ENCODE assay signal across 38 mouse cellular contexts in genomic region chr10:75941042-75941824, GRCm38 (mm10). TPM values are rescaled to one million over a fixed set of nuclear protein-coding genes. Genes with fewer than 3 reads are reported as not detected.
DNase-seq lines count a peak whose midpoint lies in the region; ATAC-seq lines count a peak whose summit lies in the region.
"Had no signal": no experiment of that assay in that cellular context is flagged by ENCODE, and none has a peak within 500 bp of the region (broad histone marks: within the 10 kb centered on the region; RNA-seq: fewer than 3 reads in every experiment).

No protein-coding gene starts in this region.

- H3K27me3 ChIP-seq in hindbrain, embryonic 10.5 days (ENCODE audit: insufficient read depth, poor library complexity, severe bottlenecking): peaks cover 44% of the 10 kb centered on the region
- peaks cover 11% of the 10 kb centered on the region for H3K27me3 ChIP-seq in hindbrain, embryonic 11.5 days (ENCODE audit: control insufficient read depth, insufficient read depth, low read length)
- peaks cover 9% of the 10 kb centered on the region for H3K27me3 ChIP-seq in midbrain, embryonic 11.5 days (ENCODE audit: control insufficient read depth, insufficient read depth, low read length)
- H3K27me3 ChIP-seq in midbrain, embryonic 13.5 days: peaks cover 19% of the 10 kb centered on the region
- H3K27me3 ChIP-seq: midbrain, embryonic 15.5 days; stomach, embryonic 15.5 days had no signal

- DNase-seq in hindbrain, embryonic 10.5 days (ENCODE audit: low spot score): no peak
- no peak for DNase-seq in hindbrain, embryonic 11.5 days (ENCODE audit: low spot score)
- peak; percentile 60 for DNase-seq in midbrain, embryonic 11.5 days (ENCODE audit: low spot score, missing footprints)
- peak; percentile 74 for DNase-seq in R1 (ENCODE audit: low read depth, low spot score)
- DNase-seq in retina, postnatal 1 day: peak; percentile 74
- DNase-seq in left cerebral cortex, postnatal 10 days (ENCODE audit: extremely low spot score in 1 of 2, low spot score in 2 of 2): no peak
- DNase-seq in testis, postnatal 14 days (ENCODE audit: low spot score): no peak
- DNase-seq: adrenal gland, adult 2 months; adrenal gland, postnatal 36 days; cerebellum, adult 18-20 months; cerebellum, postnatal 10 days; gastrocnemius, postnatal 14 days; kidney, adult 8-10 months; kidney, postnatal 4 days; layer of hippocampus, postnatal 36 days; right cerebral cortex, postnatal 14 days; thymus, postnatal 25 days had no signal

- H3K4me2 ChIP-seq in hindbrain, embryonic 11.5 days (replicated peaks; ENCODE audit: low read depth, low read length): no peak overlapping the region
- no peak overlapping the region for H3K4me2 ChIP-seq in midbrain, embryonic 11.5 days
- no peak overlapping the region for H3K4me2 ChIP-seq in midbrain, embryonic 13.5 days (replicated peaks)
- H3K4me2 ChIP-seq: hindbrain, embryonic 13.5 days; midbrain, embryonic 15.5 days; stomach, embryonic 15.5 days had no signal

- no peaks in the 10 kb centered on the region for H3K36me3 ChIP-seq in hindbrain, embryonic 10.5 days
- no peaks in the 10 kb centered on the region for H3K36me3 ChIP-seq in hindbrain, embryonic 11.5 days (ENCODE audit: control insufficient read depth, insufficient read depth, low read length)
- H3K36me3 ChIP-seq in midbrain, embryonic 11.5 days (ENCODE audit: control insufficient read depth, insufficient read depth, low read length): no peaks in the 10 kb centered on the region
- H3K36me3 ChIP-seq in midbrain, embryonic 13.5 days: no peaks in the 10 kb centered on the region
- H3K36me3 ChIP-seq: hindbrain, embryonic 13.5 days; midbrain, embryonic 15.5 days; stomach, embryonic 15.5 days had no signal

- no peak for ATAC-seq in hindbrain, embryonic 11.5 days (ENCODE audit: low FRiP score)
- no peak for ATAC-seq in midbrain, embryonic 11.5 days (ENCODE audit: low FRiP score)
- ATAC-seq in midbrain, embryonic 13.5 days: no peak
- ATAC-seq: intestine, embryonic 16.5 days; lung, postnatal 0 days; midbrain, embryonic 15.5 days had no signal

- 68% methylated on average over 9 of the region's 9 CpGs for WGBS in hindbrain, embryonic 10.5 days
- 64% methylated on average over 9 of the region's 9 CpGs for WGBS in hindbrain, embryonic 11.5 days
- 66% methylated on average over 9 of the region's 9 CpGs for WGBS in midbrain, embryonic 11.5 days
- 63% methylated on average over 9 of the region's 9 CpGs for WGBS in midbrain, embryonic 13.5 days

- H3K4me1 ChIP-seq in hindbrain, embryonic 10.5 days (replicated peaks): peaks cover 53% of the 10 kb centered on the region
- H3K4me1 ChIP-seq in hindbrain, embryonic 11.5 days (replicated peaks; ENCODE audit: control insufficient read depth, insufficient read depth, low read length): peaks cover 3% of the 10 kb centered on the region; the same call in 1 of the 2 replicates
- H3K4me1 ChIP-seq in midbrain, embryonic 11.5 days (ENCODE audit: control insufficient read depth, insufficient read depth, low read length): no peaks in the 10 kb centered on the region
- H3K4me1 ChIP-seq in midbrain, embryonic 13.5 days (replicated peaks): peaks cover 18% of the 10 kb centered on the region

- 0 out of 2 replicates have a peak overlapping the region, but pooled peaks have one; percentile 37 for H3K27ac ChIP-seq in hindbrain, embryonic 10.5 days
- H3K27ac ChIP-seq in hindbrain, embryonic 11.5 days (ENCODE audit: low read depth, low read length): no peak overlapping the region
- H3K27ac ChIP-seq in midbrain, embryonic 11.5 days (ENCODE audit: low read depth, low read length): no peak overlapping the region
- no peak overlapping the region for H3K27ac ChIP-seq in midbrain, embryonic 13.5 days
- H3K27ac ChIP-seq: kidney, postnatal 0 days; macrophage; midbrain, embryonic 15.5 days; stomach, embryonic 15.5 days had no signal

- H3K9me3 ChIP-seq in hindbrain, embryonic 10.5 days: no peaks in the 10 kb centered on the region
- no peaks in the 10 kb centered on the region for H3K9me3 ChIP-seq in hindbrain, embryonic 11.5 days (ENCODE audit: control insufficient read depth, low read length)
- H3K9me3 ChIP-seq in midbrain, embryonic 11.5 days (ENCODE audit: control insufficient read depth, low read length): no peaks in the 10 kb centered on the region
- H3K9me3 ChIP-seq in midbrain, embryonic 13.5 days: no peaks in the 10 kb centered on the region
- H3K9me3 ChIP-seq: G1E; hindbrain, embryonic 13.5 days; midbrain, embryonic 15.5 days; stomach, embryonic 15.5 days had no signal

- intact Hi-C loops in left cerebral cortex, postnatal 10 days (cut with DNase I): no loop called here

- no peak overlapping the region for H3K9ac ChIP-seq in hindbrain, embryonic 11.5 days (ENCODE audit: low read depth, low read length)
- H3K9ac ChIP-seq in midbrain, embryonic 11.5 days (ENCODE audit: low read length): no peak overlapping the region
- no peak overlapping the region for H3K9ac ChIP-seq in midbrain, embryonic 13.5 days (replicated peaks)
- H3K9ac ChIP-seq: hindbrain, embryonic 13.5 days; midbrain, embryonic 15.5 days; stomach, embryonic 15.5 days had no signal

- H3K4me3 ChIP-seq in hindbrain, embryonic 10.5 days: no peak overlapping the region
- H3K4me3 ChIP-seq in hindbrain, embryonic 11.5 days (ENCODE audit: low read depth, low read length): no peak overlapping the region
- no peak overlapping the region for H3K4me3 ChIP-seq in midbrain, embryonic 11.5 days (ENCODE audit: low read depth, low read length)
- H3K4me3 ChIP-seq in midbrain, embryonic 13.5 days (replicated peaks): no peak overlapping the region
- H3K4me3 ChIP-seq: hindbrain, embryonic 13.5 days; midbrain, embryonic 15.5 days; stomach, embryonic 15.5 days had no signal

RNA-seq across cellular contexts. Expression of gene Gm867, which starts 0.8 kb away (rescaled TPM):
- polyA plus RNA-seq in hindbrain, embryonic 10.5 days (2016; fragmentation: Nextera tagmentation; extraction: Ambion mirVana): 0.85 and 1.6 TPM in 2 replicates
- polyA plus RNA-seq in hindbrain, embryonic 11.5 days (2014; fragmentation: Nextera tagmentation; extraction: Ambion mirVana): 1.3 and 2.0 TPM in 2 replicates
- 0.48 and 1.5 TPM in 2 replicates for polyA plus RNA-seq in midbrain, embryonic 11.5 days (2014; fragmentation: Nextera tagmentation; extraction: Ambion mirVana)
- polyA plus RNA-seq in midbrain, embryonic 13.5 days (2015; fragmentation: Nextera tagmentation; extraction: Ambion mirVana): 0.35 TPM in 1 of 2 replicates, not detected in the other
- under 1 TPM in 1 of 2 experiments, not detected in 1; 0.49 TPM for total RNA-seq in left cerebral cortex, postnatal 10 days (2021)
- total RNA-seq: gastrocnemius, postnatal 14 days; granulocyte monocyte progenitor cell, adult 5-6 weeks; heart, postnatal 25 days; left cerebral cortex, postnatal 14 days had no signal
- polyA plus RNA-seq: G1E; macrophage; small intestine, adult 2 months had no signal

RNA-seq across cellular contexts. Expression of gene Vpreb3, which starts 1.6 kb away (rescaled TPM):
- 0.37 and 0.61 TPM in 2 replicates for polyA plus RNA-seq in hindbrain, embryonic 10.5 days (2016; fragmentation: Nextera tagmentation; extraction: Ambion mirVana)
- 0.43 TPM in 1 of 2 replicates, not detected in the other for polyA plus RNA-seq in hindbrain, embryonic 11.5 days (2014; fragmentation: Nextera tagmentation; extraction: Ambion mirVana)
- 0.47 and 0.70 TPM in 2 replicates for polyA plus RNA-seq in midbrain, embryonic 11.5 days (2014; fragmentation: Nextera tagmentation; extraction: Ambion mirVana)
- 0.58 and 0.73 TPM in 2 replicates for polyA plus RNA-seq in midbrain, embryonic 13.5 days (2015; fragmentation: Nextera tagmentation; extraction: Ambion mirVana)
- not detected for total RNA-seq in left cerebral cortex, postnatal 10 days (2021)
- total RNA-seq: adrenal gland, adult 2 months; adrenal gland, postnatal 36 days; G1E; gastrocnemius, postnatal 14 days; granulocyte monocyte progenitor cell, adult 5-6 weeks; heart, postnatal 25 days; layer of hippocampus, adult 8-10 months; layer of hippocampus, postnatal 36 days; left cerebral cortex, postnatal 14 days had no signal
- polyA plus RNA-seq: brain, embryonic 14.5 days; cortical plate, adult 2 months; erythroblast, embryonic 14.5 days; G1E; macrophage had no signal

RNA-seq across cellular contexts. Expression of gene Mmp11, which starts 4.9 kb away (rescaled TPM):
- polyA plus RNA-seq in hindbrain, embryonic 10.5 days (2016; fragmentation: Nextera tagmentation; extraction: Ambion mirVana): 31.0 and 41.3 TPM in 2 replicates
- 32.2 and 36.1 TPM in 2 replicates for polyA plus RNA-seq in hindbrain, embryonic 11.5 days (2014; fragmentation: Nextera tagmentation; extraction: Ambion mirVana)
- polyA plus RNA-seq in midbrain, embryonic 11.5 days (2014; fragmentation: Nextera tagmentation; extraction: Ambion mirVana): 33.6 and 34.6 TPM in 2 replicates
- 22.7 and 29.5 TPM in 2 replicates for polyA plus RNA-seq in midbrain, embryonic 13.5 days (2015; fragmentation: Nextera tagmentation; extraction: Ambion mirVana)
- total RNA-seq in left cerebral cortex, postnatal 10 days (2021): 1 to 10 TPM; 2.5 to 2.6 TPM
- polyA plus RNA-seq: erythroblast, embryonic 14.5 days; G1E had no signal

RNA-seq across cellular contexts. Expression of gene Chchd10, which starts 8.3 kb away (rescaled TPM):
- polyA plus RNA-seq in hindbrain, embryonic 10.5 days (2016; fragmentation: Nextera tagmentation; extraction: Ambion mirVana): 9.3 and 13.1 TPM in 2 replicates
- 8.0 and 9.3 TPM in 2 replicates for polyA plus RNA-seq in hindbrain, embryonic 11.5 days (2014; fragmentation: Nextera tagmentation; extraction: Ambion mirVana)
- polyA plus RNA-seq in midbrain, embryonic 11.5 days (2014; fragmentation: Nextera tagmentation; extraction: Ambion mirVana): 5.5 and 6.4 TPM in 2 replicates
- 15.1 and 17.1 TPM in 2 replicates for polyA plus RNA-seq in midbrain, embryonic 13.5 days (2015; fragmentation: Nextera tagmentation; extraction: Ambion mirVana)
- total RNA-seq in left cerebral cortex, postnatal 10 days (2021): 100 to 1,000 TPM; 155 to 181 TPM

RNA-seq across cellular contexts. Expression of gene Gm5134, which starts 13.1 kb away (rescaled TPM):
- not detected in 2 replicates for polyA plus RNA-seq in hindbrain, embryonic 10.5 days (2016; fragmentation: Nextera tagmentation; extraction: Ambion mirVana)
- 0.22 TPM in 1 of 2 replicates, not detected in the other for polyA plus RNA-seq in hindbrain, embryonic 11.5 days (2014; fragmentation: Nextera tagmentation; extraction: Ambion mirVana)
- polyA plus RNA-seq in midbrain, embryonic 11.5 days (2014; fragmentation: Nextera tagmentation; extraction: Ambion mirVana): 0.06 and 0.11 TPM in 2 replicates
- 0.07 TPM in 1 of 2 replicates, not detected in the other for polyA plus RNA-seq in midbrain, embryonic 13.5 days (2015; fragmentation: Nextera tagmentation; extraction: Ambion mirVana)
- under 1 TPM in 1 of 2 experiments, not detected in 1; 0.16 TPM for total RNA-seq in left cerebral cortex, postnatal 10 days (2021)
- total RNA-seq: adrenal gland, adult 2 months; adrenal gland, postnatal 36 days; G1E; gastrocnemius, postnatal 14 days; heart, postnatal 25 days; left cerebral cortex, postnatal 14 days; liver, adult 2 months had no signal
- polyA plus RNA-seq: erythroblast, embryonic 14.5 days; forebrain, embryonic 11.5 days; G1E; heart, embryonic 14.5 days; hindbrain, embryonic 13.5 days; intestine, embryonic 16.5 days; limb, embryonic 11.5 days; liver, adult 2 months; lung, postnatal 0 days; macrophage; midbrain, embryonic 15.5 days; stomach, embryonic 15.5 days had no signal

Comparison
In these comparisons a context has a peak if more than half of its experiments do, and no peak if none do; other contexts are left out.
1. DNase-seq: peak in midbrain, embryonic 11.5 days (single experiment), R1 (single experiment) and retina, postnatal 1 day (single experiment); none in hindbrain, embryonic 10.5 days (single experiment), hindbrain, embryonic 11.5 days (single experiment), left cerebral cortex, postnatal 10 days (0 of 2) and testis, postnatal 14 days (single experiment).